Mouse (Mus musculus): Measurements from ENCODE around the gene Olfr1299.

The Olfr1299 gene

GRCm38 (mm10) chr2:111661119-111661518 lies at the start of gene Olfr1299:
TSS of gene Olfr1299 (plus strand) at chr2:111661419.
- no peak for DNase-seq (ENCODE audit: inconsistent ontology term)

GRCm38 (mm10) chr2:111626397-111626796 lies 34.8 kb upstream of the Olfr1299 start, which contains the start of gene Olfr1297:
TSS of gene Olfr1297 (minus strand) at chr2:111626497.
- DNase-seq (ENCODE audit: inconsistent ontology term), result no peak

DNA sequence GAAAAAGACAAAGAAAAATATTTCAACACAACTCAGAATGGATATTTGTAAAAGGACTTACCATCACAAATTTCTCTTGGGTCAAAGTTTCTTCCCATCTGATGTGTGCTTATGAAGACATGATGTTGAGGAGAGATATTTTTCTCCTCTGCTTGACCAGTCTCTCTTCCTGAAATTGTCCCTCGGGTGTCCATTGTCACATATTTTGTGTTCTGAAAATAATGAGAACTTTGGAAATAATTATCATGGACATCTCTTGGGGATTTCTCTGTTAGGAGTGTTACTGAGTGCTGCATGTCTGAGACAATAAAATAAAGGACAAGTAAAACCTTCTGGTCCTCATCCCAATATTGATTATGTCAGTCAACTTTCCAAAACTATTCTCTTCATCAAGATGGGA lies 12.1 kb upstream of the Olfr1299 start, which contains the start of gene Olfr1298:
TSS of gene Olfr1298 (minus strand) at position 101 of the 400 bp plus-strand sequence.
- DNase-seq (ENCODE audit: inconsistent ontology term), result no peak
